8 mouse cellular contexts compared by ENCODE assay signal in the genomic region with DNA sequence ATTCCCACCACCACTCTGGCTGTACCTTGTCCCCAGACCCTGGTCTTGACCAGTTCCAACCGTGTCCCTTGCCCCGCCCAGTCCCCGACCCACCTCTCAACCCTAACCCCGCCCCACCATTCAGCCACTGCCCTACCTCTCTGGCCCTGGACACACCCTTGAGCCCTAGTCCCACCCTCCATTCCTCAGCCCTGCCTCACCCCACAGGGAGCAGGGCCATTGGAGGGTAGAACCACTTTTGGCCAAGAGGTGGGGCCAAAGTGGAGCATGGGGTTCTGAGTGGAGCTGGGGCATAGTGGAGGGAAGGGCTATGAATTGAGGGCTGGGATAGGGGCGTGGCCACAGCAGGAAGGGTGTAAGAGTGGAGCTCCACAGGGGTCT. TPM values are rescaled to one million over a fixed set of nuclear protein-coding genes. Genes with fewer than 3 reads are reported as not detected.
DNase-seq lines count a peak whose midpoint lies in the region; ATAC-seq lines count a peak whose summit lies in the region.

No protein-coding gene starts in this region.

- no peak overlapping the region for H3K4me2 ChIP-seq in kidney, embryonic 16.5 days (replicated peaks; ENCODE audit: low read depth, low read length)
- H3K4me2 ChIP-seq in liver, embryonic 11.5 days, result peak overlapping the region; percentile 72
- H3K4me2 ChIP-seq in stomach, embryonic 16.5 days (ENCODE audit: low read depth, low read length), result peak overlapping the region; percentile 44

- peaks cover 13% of the 10 kb centered on the region for H3K4me1 ChIP-seq in kidney, embryonic 16.5 days (ENCODE audit: insufficient read depth, low read length)
- H3K4me1 ChIP-seq in liver, embryonic 11.5 days (replicated peaks; ENCODE audit: control insufficient read depth, insufficient read depth, low read length), result peaks cover 14% of the 10 kb centered on the region
- 0 out of 2 replicates have a peak, but pooled peaks cover 7% of the 10 kb centered on the region for H3K4me1 ChIP-seq in stomach, embryonic 16.5 days (ENCODE audit: control insufficient read depth, insufficient read depth, low read length)

- H3K27me3 ChIP-seq in kidney, embryonic 16.5 days (ENCODE audit: insufficient read depth, low read length), result peaks cover 53% of the 10 kb centered on the region
- H3K27me3 ChIP-seq in liver, embryonic 11.5 days (replicated peaks; ENCODE audit: control insufficient read depth, insufficient read depth, low read length), result peaks cover 88% of the 10 kb centered on the region
- H3K27me3 ChIP-seq in stomach, embryonic 16.5 days (ENCODE audit: control insufficient read depth, insufficient read depth, low read length), result peaks cover 45% of the 10 kb centered on the region

- H3K27ac ChIP-seq in kidney, embryonic 16.5 days (ENCODE audit: low read length), result no peak overlapping the region
- no peak overlapping the region for H3K27ac ChIP-seq in liver, embryonic 11.5 days (ENCODE audit: low read depth, low read length)
- H3K27ac ChIP-seq in stomach, embryonic 16.5 days (ENCODE audit: low read length), result peak overlapping the region; percentile 25; the same call in 1 of the 2 replicates

- no peak overlapping the region for H3K4me3 ChIP-seq in kidney, embryonic 16.5 days (ENCODE audit: low read length)
- H3K4me3 ChIP-seq in liver, embryonic 11.5 days (ENCODE audit: low read depth, low read length), result no peak overlapping the region
- H3K4me3 ChIP-seq in stomach, embryonic 16.5 days (replicated peaks; ENCODE audit: low read length), result no peak overlapping the region; the same call in 1 of the 2 replicates

- no peak for DNase-seq in kidney, adult 9 months
- peak; percentile 56 for DNase-seq in A20 (ENCODE audit: low read depth, low spot score)
- peak; percentile 99 for DNase-seq in ZHBTc4 (ENCODE audit: low read depth, low spot score)
- no peak for DNase-seq in liver, embryonic 11.5 days (ENCODE audit: low spot score)
- no peak for DNase-seq in frontal cortex, adult 2 months (ENCODE audit: extremely low spot score in 1 of 2, low spot score in 1 of 2)

- no peaks in the 10 kb centered on the region for H3K9me3 ChIP-seq in kidney, embryonic 16.5 days (ENCODE audit: low read length)
- no peaks in the 10 kb centered on the region for H3K9me3 ChIP-seq in liver, embryonic 11.5 days (ENCODE audit: control insufficient read depth, low read length)
- H3K9me3 ChIP-seq in stomach, embryonic 16.5 days (replicated peaks; ENCODE audit: control insufficient read depth, low read length), result no peaks in the 10 kb centered on the region

- H3K9ac ChIP-seq in kidney, embryonic 16.5 days (replicated peaks; ENCODE audit: low read length), result no peak overlapping the region
- H3K9ac ChIP-seq in liver, embryonic 11.5 days (ENCODE audit: low read depth, low read length), result no peak overlapping the region
- no peak overlapping the region for H3K9ac ChIP-seq in stomach, embryonic 16.5 days (ENCODE audit: low read length)

- 0% methylated on average over 5 of the region's 5 CpGs for WGBS in kidney, embryonic 16.5 days
- 2% methylated on average over 5 of the region's 5 CpGs for WGBS in liver, embryonic 11.5 days
- WGBS in stomach, embryonic 16.5 days, result 9% methylated on average over 5 of the region's 5 CpGs

- ATAC-seq in kidney, embryonic 16.5 days (ENCODE audit: low FRiP score, low TSS enrichment), result peak; percentile 32
- peak; percentile 48 for ATAC-seq in liver, embryonic 11.5 days (replicated peaks; ENCODE audit: low FRiP score)
- ATAC-seq in stomach, embryonic 16.5 days (ENCODE audit: insufficient read depth, low FRiP score), result peak; percentile 68; the same call in 1 of the 2 replicates
- no peak for ATAC-seq in inflammation-experienced regulatory T-cells, adult 6 months

- H3K36me3 ChIP-seq in kidney, embryonic 16.5 days (ENCODE audit: insufficient read depth, low read length), result no peaks in the 10 kb centered on the region
- no peaks in the 10 kb centered on the region for H3K36me3 ChIP-seq in liver, embryonic 11.5 days (ENCODE audit: control insufficient read depth, insufficient read depth, low read length)
- no peaks in the 10 kb centered on the region for H3K36me3 ChIP-seq in stomach, embryonic 16.5 days (ENCODE audit: control insufficient read depth, insufficient read depth, low read length)

RNA-seq across cellular contexts. Expression of a gene that starts 9.8 kb away (rescaled TPM):
- 87.8 and 92.0 TPM in 2 replicates for polyA plus RNA-seq in kidney, embryonic 16.5 days (2015; fragmentation: Nextera tagmentation; extraction: Ambion mirVana)
- polyA plus RNA-seq in liver, embryonic 11.5 days (2014; fragmentation: Nextera tagmentation; extraction: Ambion mirVana), result 15.4 and 21.4 TPM in 2 replicates
- polyA plus RNA-seq in stomach, embryonic 16.5 days (2015; fragmentation: Nextera tagmentation; extraction: Ambion mirVana), result 74.8 and 82.5 TPM in 2 replicates
- polyA plus RNA-seq in inflammation-experienced regulatory T-cells, adult 6 months (2017; shearing (Covaris generic)), result 10 to 100 TPM; 13.8 to 17.2 (median 15.0) TPM
- 39.6 and 47.7 TPM in 2 replicates for polyA plus RNA-seq in frontal cortex, adult 2 months (2012; rRNA removed)

RNA-seq across cellular contexts. Expression of a gene that starts 17.3 kb away (rescaled TPM):
- polyA plus RNA-seq in kidney, embryonic 16.5 days (2015; fragmentation: Nextera tagmentation; extraction: Ambion mirVana), result 0.29 and 0.67 TPM in 2 replicates
- 0.12 TPM in 1 of 2 replicates, not detected in the other for polyA plus RNA-seq in liver, embryonic 11.5 days (2014; fragmentation: Nextera tagmentation; extraction: Ambion mirVana)
- 1.3 and 1.5 TPM in 2 replicates for polyA plus RNA-seq in stomach, embryonic 16.5 days (2015; fragmentation: Nextera tagmentation; extraction: Ambion mirVana)
- 1 to 10 TPM; 1.1 to 1.4 (median 1.2) TPM for polyA plus RNA-seq in inflammation-experienced regulatory T-cells, adult 6 months (2017; shearing (Covaris generic))
- 345 and 388 TPM in 2 replicates for polyA plus RNA-seq in frontal cortex, adult 2 months (2012; rRNA removed)

RNA-seq across cellular contexts. Expression of a gene that starts 30.9 kb away (rescaled TPM):
- 107 and 112 TPM in 2 replicates for polyA plus RNA-seq in kidney, embryonic 16.5 days (2015; fragmentation: Nextera tagmentation; extraction: Ambion mirVana)
- 92.2 and 97.9 TPM in 2 replicates for polyA plus RNA-seq in liver, embryonic 11.5 days (2014; fragmentation: Nextera tagmentation; extraction: Ambion mirVana)
- polyA plus RNA-seq in stomach, embryonic 16.5 days (2015; fragmentation: Nextera tagmentation; extraction: Ambion mirVana), result 88.4 and 96.7 TPM in 2 replicates
- polyA plus RNA-seq in inflammation-experienced regulatory T-cells, adult 6 months (2017; shearing (Covaris generic)), result 10 to 100 TPM; 34.3 to 41.1 (median 36.9) TPM
- 120 and 134 TPM in 2 replicates for polyA plus RNA-seq in frontal cortex, adult 2 months (2012; rRNA removed)

RNA-seq across cellular contexts. Expression of a gene that starts 34.7 kb away (rescaled TPM):
- 1.5 and 1.7 TPM in 2 replicates for polyA plus RNA-seq in kidney, embryonic 16.5 days (2015; fragmentation: Nextera tagmentation; extraction: Ambion mirVana)
- 4.5 and 4.6 TPM in 2 replicates for polyA plus RNA-seq in liver, embryonic 11.5 days (2014; fragmentation: Nextera tagmentation; extraction: Ambion mirVana)
- polyA plus RNA-seq in stomach, embryonic 16.5 days (2015; fragmentation: Nextera tagmentation; extraction: Ambion mirVana), result 1.2 TPM in 2 replicates
- polyA plus RNA-seq in inflammation-experienced regulatory T-cells, adult 6 months (2017; shearing (Covaris generic)), result 10 to 100 TPM; 49.1 to 93.2 (median 50.3) TPM
- 0.94 and 1.1 TPM in 2 replicates for polyA plus RNA-seq in frontal cortex, adult 2 months (2012; rRNA removed)

RNA-seq across cellular contexts. Expression of a gene that starts 58.8 kb away (rescaled TPM):
- 0.70 and 0.98 TPM in 2 replicates for polyA plus RNA-seq in kidney, embryonic 16.5 days (2015; fragmentation: Nextera tagmentation; extraction: Ambion mirVana)
- 10.1 and 11.3 TPM in 2 replicates for polyA plus RNA-seq in liver, embryonic 11.5 days (2014; fragmentation: Nextera tagmentation; extraction: Ambion mirVana)
- 9.0 and 11.0 TPM in 2 replicates for polyA plus RNA-seq in stomach, embryonic 16.5 days (2015; fragmentation: Nextera tagmentation; extraction: Ambion mirVana)
- polyA plus RNA-seq in inflammation-experienced regulatory T-cells, adult 6 months (2017; shearing (Covaris generic)), result 100 to 1,000 TPM in 1 of 3 experiments, 10 to 100 TPM in 2; 23.1 to 102 (median 24.3) TPM
- polyA plus RNA-seq in frontal cortex, adult 2 months (2012; rRNA removed), result 2.9 and 3.7 TPM in 2 replicates

Comparison
In these comparisons a context has a peak if more than half of its experiments do, and no peak if none do; other contexts are left out.
1. DNase-seq: peak in A20 (single experiment) and ZHBTc4 (single experiment); none in kidney, adult 9 months (single experiment), liver, embryonic 11.5 days (single experiment) and frontal cortex, adult 2 months (0 of 2).
2. RNA of a gene that starts 17.3 kb away (polyA plus RNA-seq): 345 to 388 TPM in frontal cortex, adult 2 months; 1.3 to 1.5 TPM in stomach, embryonic 16.5 days, 1.1 to 1.4 TPM in inflammation-experienced regulatory T-cells, adult 6 months, 0.29 to 0.67 TPM in kidney, embryonic 16.5 days and 0.12 TPM in liver, embryonic 11.5 days; every median in the first group is over 100 times any median in the second.